Mouse (Mus musculus): ENCODE data around the gene Ric8a. TPM values are rescaled to one million over a fixed set of nuclear protein-coding genes. Genes with fewer than 3 reads are reported as not detected.

Ric8a gene
- 71.1 and 74.7 TPM in 2 replicates for polyA plus RNA-seq (2012; rRNA removed)

DNA sequence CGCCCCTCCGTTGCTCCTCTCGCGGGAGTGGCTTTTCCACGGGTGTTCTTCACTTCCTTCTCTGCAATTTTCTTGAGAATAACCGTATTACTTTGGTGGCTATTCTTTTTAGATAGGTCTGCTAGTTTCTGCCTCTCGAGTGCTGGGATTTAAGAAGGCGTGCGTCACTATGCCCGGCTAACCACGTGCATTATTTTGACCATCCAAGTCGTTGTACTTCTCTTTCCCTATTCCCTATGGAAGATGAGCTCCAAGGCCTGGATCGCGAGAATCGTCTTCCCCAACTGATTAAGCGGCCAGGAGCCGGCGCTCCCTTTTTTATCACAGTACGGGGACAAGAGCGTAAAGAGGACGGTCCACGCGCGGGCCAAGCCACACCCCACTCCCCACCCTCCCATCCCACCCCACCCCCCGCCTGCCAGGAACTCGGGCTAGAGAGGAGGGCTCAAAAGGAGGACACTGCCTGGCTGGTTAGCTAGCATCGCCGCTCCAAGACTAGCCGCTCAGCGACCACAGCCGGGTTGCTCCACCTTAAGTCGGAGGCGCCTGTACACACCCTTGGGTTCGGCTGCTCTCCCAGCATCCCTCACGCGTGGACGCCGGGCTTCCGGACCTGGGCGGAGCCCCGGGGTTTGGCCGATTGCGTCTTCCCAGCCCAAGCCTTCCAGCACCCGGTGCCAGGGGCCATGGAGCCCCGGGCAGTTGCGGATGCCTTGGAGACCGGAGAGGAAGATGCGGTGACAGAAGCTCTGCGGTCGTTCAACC is at the start of gene Ric8a:
Ric8a (plus strand) TSS at position 173 of the 765 bp plus-strand sequence.
- H3K27me3 ChIP-seq (ENCODE audit: control insufficient read depth, insufficient read depth, low read length): no peaks in the 10 kb centered on the region
- H3K27ac ChIP-seq (ENCODE audit: insufficient read depth, low read length): peak within 1 kb of the TSS; percentile 82
- H3K4me1 ChIP-seq (ENCODE audit: control insufficient read depth, insufficient read depth, low read length): peaks cover 28% of the 10 kb centered on the region
- peak within 1 kb of the TSS; percentile 86 for H3K4me3 ChIP-seq (replicated peaks; ENCODE audit: insufficient read depth, low read depth, low read length)
- WGBS: under 1% methylated on average over 50 of the region's 50 CpGs
- peak; percentile 90 for DNase-seq
- TF ChIP-seq POLR2A (IDR thresholded peaks at IDR 0.05; ENCODE audit: borderline replicate concordance, insufficient read depth, low read length): peak; percentile 68; the same call in 1 of the 2 replicates
- no peak for TF ChIP-seq CTCF (IDR thresholded peaks at IDR 0.05; ENCODE audit: borderline replicate concordance, insufficient read depth, low read depth, low read length)

DNA sequence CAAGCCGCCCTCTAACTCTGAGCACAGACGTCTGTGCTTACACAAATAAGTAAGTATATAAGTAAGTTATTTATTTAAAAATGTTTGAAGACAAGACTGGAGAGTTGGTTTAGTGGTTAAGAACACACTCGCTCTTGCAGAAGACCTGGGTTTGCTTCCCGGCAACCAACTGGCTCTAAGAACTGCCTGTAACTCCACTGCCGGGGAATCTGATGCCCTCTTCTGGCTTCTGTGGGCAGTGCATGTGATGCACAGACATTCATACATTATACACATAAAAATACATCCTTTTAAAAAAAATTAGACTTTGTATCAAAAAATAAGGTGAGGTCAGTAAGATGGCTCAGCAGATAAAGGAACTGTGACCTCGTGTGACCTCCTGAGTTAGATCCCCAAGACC is 46.3 kb upstream of the Ric8a start:
- H3K4me1 ChIP-seq (ENCODE audit: control insufficient read depth, insufficient read depth, low read length): no peaks in the 10 kb centered on the region
- no peak overlapping the region for H3K4me3 ChIP-seq (replicated peaks; ENCODE audit: insufficient read depth, low read depth, low read length)
- WGBS: 93% methylated on average over 6 of the region's 6 CpGs
- no peak overlapping the region for H3K27ac ChIP-seq (ENCODE audit: insufficient read depth, low read length)
- H3K27me3 ChIP-seq (ENCODE audit: control insufficient read depth, insufficient read depth, low read length): no peaks in the 10 kb centered on the region
- no peak for DNase-seq
- no peak for TF ChIP-seq POLR2A (IDR thresholded peaks at IDR 0.05; ENCODE audit: borderline replicate concordance, insufficient read depth, low read length)
- 0 out of 2 replicates have a peak, but pooled peaks have one; percentile 11 for TF ChIP-seq CTCF (IDR thresholded peaks at IDR 0.05; ENCODE audit: borderline replicate concordance, insufficient read depth, low read depth, low read length)

DNA sequence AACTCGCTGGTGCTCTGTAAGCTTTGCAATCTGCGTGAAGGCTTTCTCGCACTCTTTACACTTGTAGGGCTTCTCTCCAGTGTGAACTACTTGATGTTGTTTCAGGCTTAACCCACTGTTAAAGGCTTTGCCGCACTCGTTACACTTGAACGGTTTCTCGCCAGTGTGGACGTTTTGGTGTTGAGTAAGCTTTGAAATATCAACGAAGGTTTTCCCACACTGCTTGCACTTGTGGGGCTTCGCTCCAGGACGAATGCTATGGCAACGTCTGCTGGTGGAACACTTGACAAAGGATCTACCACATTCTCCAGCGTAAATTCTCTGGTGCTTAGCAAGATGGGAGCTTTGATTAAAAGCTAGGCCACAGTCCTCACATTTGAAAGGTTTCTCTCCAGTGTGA is 45.0 kb upstream of the Ric8a start:
- Histone ChIP-seq H3K4me1 (ENCODE audit: control insufficient read depth, insufficient read depth, low read length) (no peaks in the 10 kb centered on the region), H3K27ac (ENCODE audit: insufficient read depth, low read length) (no peak overlapping the region), H3K4me3 (replicated peaks; ENCODE audit: insufficient read depth, low read depth, low read length) (no peak overlapping the region), H3K27me3 (ENCODE audit: control insufficient read depth, insufficient read depth, low read length) (no peaks in the 10 kb centered on the region)
- 61% methylated on average over 13 of the region's 13 CpGs for WGBS
- DNase-seq: no peak
- TF ChIP-seq CTCF (IDR thresholded peaks at IDR 0.05; ENCODE audit: borderline replicate concordance, insufficient read depth, low read depth, low read length): no peak
- no peak for TF ChIP-seq POLR2A (IDR thresholded peaks at IDR 0.05; ENCODE audit: borderline replicate concordance, insufficient read depth, low read length)

DNA sequence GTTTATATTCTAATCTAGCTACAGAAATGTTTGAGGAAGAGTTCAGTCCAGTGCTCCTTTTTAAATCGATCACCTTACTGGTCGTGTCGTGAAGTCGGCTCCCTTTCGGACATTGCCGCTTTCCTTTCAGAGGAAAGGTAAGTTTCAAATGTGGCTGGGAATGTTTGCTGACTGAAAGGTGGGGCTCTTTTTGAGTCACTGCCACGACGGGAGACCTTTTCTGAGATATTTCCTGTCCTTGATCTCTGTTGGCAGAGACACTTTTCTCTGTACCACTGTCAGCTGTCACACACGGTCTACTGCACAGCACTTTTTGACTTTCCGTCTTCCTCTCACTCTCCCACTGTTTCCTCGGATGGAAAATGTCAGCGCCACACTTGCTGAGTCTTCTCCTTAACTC is 43.9 kb upstream of the Ric8a start:
- no peak for DNase-seq
- Histone ChIP-seq H3K27ac (ENCODE audit: insufficient read depth, low read length) (no peak overlapping the region), H3K4me3 (replicated peaks; ENCODE audit: insufficient read depth, low read depth, low read length) (no peak overlapping the region), H3K4me1 (ENCODE audit: control insufficient read depth, insufficient read depth, low read length) (no peaks in the 10 kb centered on the region), H3K27me3 (ENCODE audit: control insufficient read depth, insufficient read depth, low read length) (no peaks in the 10 kb centered on the region)
- 72% methylated on average over 12 of the region's 12 CpGs for WGBS
- no peak for TF ChIP-seq CTCF (IDR thresholded peaks at IDR 0.05; ENCODE audit: borderline replicate concordance, insufficient read depth, low read depth, low read length)
- no peak for TF ChIP-seq POLR2A (IDR thresholded peaks at IDR 0.05; ENCODE audit: borderline replicate concordance, insufficient read depth, low read length)

DNA sequence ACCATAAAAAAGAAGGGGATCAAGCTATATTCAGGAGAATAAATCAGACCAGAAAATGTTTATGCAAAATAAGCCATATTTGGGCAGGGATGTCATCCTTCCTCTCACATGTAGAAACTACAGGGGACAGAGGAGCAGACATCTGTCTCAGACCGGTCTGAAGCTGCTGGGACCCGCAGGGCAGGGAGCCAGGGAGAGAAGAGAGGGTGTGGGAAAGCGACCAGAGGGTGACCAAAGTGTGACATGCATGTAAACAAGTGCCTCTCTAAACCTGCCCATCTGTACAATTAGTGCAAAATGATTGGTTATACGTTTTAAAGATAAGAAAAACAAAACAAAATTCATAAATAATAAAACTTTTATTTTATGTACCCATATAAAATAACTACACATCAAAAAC is 36.6 kb upstream of the Ric8a start:
- no peaks in the 10 kb centered on the region for H3K27me3 ChIP-seq (ENCODE audit: control insufficient read depth, insufficient read depth, low read length)
- no peak for DNase-seq
- no peak overlapping the region for H3K27ac ChIP-seq (ENCODE audit: insufficient read depth, low read length)
- H3K4me1 ChIP-seq (ENCODE audit: control insufficient read depth, insufficient read depth, low read length): peaks cover 3% of the 10 kb centered on the region; the same call in 1 of the 2 replicates
- 45% methylated on average over 4 of the region's 4 CpGs for WGBS
- no peak overlapping the region for H3K4me3 ChIP-seq (replicated peaks; ENCODE audit: insufficient read depth, low read depth, low read length)
- TF ChIP-seq POLR2A (IDR thresholded peaks at IDR 0.05; ENCODE audit: borderline replicate concordance, insufficient read depth, low read length) (no peak), CTCF (IDR thresholded peaks at IDR 0.05; ENCODE audit: borderline replicate concordance, insufficient read depth, low read depth, low read length) (no peak)

DNA sequence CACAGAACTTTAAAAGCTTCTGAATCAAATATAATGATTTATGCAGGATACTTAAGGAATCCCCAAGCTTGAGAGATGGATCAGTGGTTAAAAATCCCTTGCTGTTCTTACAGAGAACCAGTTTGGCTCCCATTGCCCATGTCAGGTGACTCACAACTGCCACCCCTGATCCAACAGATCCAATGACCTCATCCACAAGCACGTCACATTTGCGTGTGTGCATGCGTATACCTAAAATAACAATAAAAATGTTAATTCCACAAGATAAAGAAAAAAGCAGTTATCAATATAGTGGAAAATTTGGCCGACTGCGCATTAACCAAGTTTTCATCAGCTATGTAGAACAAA is 35.5 kb upstream of the Ric8a start:
- TF ChIP-seq CTCF (IDR thresholded peaks at IDR 0.05; ENCODE audit: borderline replicate concordance, insufficient read depth, low read depth, low read length) (no peak), POLR2A (IDR thresholded peaks at IDR 0.05; ENCODE audit: borderline replicate concordance, insufficient read depth, low read length) (no peak)
- Histone ChIP-seq H3K27ac (ENCODE audit: insufficient read depth, low read length) (peak overlapping the region; percentile 56; the same call in 1 of the 2 replicates), H3K27me3 (ENCODE audit: control insufficient read depth, insufficient read depth, low read length) (no peaks in the 10 kb centered on the region), H3K4me3 (replicated peaks; ENCODE audit: insufficient read depth, low read depth, low read length) (peak overlapping the region; percentile 92), H3K4me1 (ENCODE audit: control insufficient read depth, insufficient read depth, low read length) (peaks cover 3% of the 10 kb centered on the region; the same call in 1 of the 2 replicates)
- DNase-seq: peak; percentile 50 to 65
- WGBS: 44% methylated on average over 5 of the region's 5 CpGs

DNA sequence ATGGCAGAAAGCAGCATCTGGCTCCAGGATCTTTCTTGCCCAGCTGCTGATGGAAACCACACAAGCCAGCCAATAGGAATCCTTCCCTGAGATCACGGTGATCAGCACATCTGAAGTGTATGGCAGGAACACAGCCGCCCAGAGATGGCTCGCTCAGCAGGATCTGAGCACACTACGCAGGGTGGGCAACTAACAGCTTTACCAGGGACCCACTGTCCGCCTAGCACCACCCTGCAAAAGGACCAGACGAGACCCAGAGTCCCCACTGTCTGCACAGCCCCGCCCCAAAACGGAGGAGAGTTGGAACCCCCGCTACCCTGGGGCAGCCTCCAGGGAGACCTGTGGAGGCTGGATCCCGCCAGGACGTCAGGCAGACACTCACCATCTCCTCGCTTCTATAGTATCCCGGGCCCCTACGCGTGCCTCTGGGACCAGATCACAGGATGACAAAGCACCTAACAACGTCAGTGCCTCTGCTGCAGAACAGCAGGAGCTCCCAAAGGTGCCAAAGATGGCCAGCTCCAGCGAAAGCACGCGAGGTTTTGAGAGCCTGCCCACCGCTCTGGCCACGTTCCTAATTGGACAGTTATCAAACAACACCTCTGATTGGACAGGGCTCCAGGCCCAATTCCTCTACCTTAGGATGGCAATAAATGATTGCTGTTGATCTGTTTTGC is 35.0 kb upstream of the Ric8a start, which contains the start of gene Zfp941:
Zfp941 (minus strand) TSS at position 526 of the 677 bp plus-strand sequence.
- no peaks in the 10 kb centered on the region for H3K27me3 ChIP-seq (ENCODE audit: control insufficient read depth, insufficient read depth, low read length)
- peak within 1 kb of the TSS; percentile 56 for H3K27ac ChIP-seq (ENCODE audit: insufficient read depth, low read length)
- TF ChIP-seq CTCF (IDR thresholded peaks at IDR 0.05; ENCODE audit: borderline replicate concordance, insufficient read depth, low read depth, low read length) (no peak), POLR2A (IDR thresholded peaks at IDR 0.05; ENCODE audit: borderline replicate concordance, insufficient read depth, low read length) (peak; percentile 22; the same call in 1 of the 2 replicates)
- 2% methylated on average over 21 of the region's 21 CpGs for WGBS
- peak within 1 kb of the TSS; percentile 92 for H3K4me3 ChIP-seq (replicated peaks; ENCODE audit: insufficient read depth, low read depth, low read length)
- peaks cover 3% of the 10 kb centered on the region; the same call in 1 of the 2 replicates for H3K4me1 ChIP-seq (ENCODE audit: control insufficient read depth, insufficient read depth, low read length)
- DNase-seq: peak; percentile 87 to 88
